Mouse (Mus musculus) CH12.LX (cell line): ENCODE data around the gene Gm20388. TPM values are rescaled to one million over a fixed set of nuclear protein-coding genes. Genes with fewer than 3 reads are reported as not detected.

Source experiments
- DNase-seq: peaks from one replicate; pipeline ENCODE4 v3.0.0-alpha.2; 2013; ENCODE audit errors: extremely low read depth
- H3K27ac ChIP-seq: 2 replicates; pipeline ENCODE4 v1.5.1; 2012; ENCODE audit warnings: low read depth, mild to moderate bottlenecking, control low read depth, moderate library complexity; ENCODE audit not compliant: insufficient read depth
- H3K27me3 ChIP-seq: replicated peaks from 2 replicates; pipeline ENCODE3; 2012; ENCODE audit warnings: inconsistent platforms
- H3K36me3 ChIP-seq, 2 experiments: replicated peaks in 1 of 2; 2 replicates each; pipeline versions ENCODE3 to v1.6.1; 2012; ENCODE audit warnings: inconsistent platforms in 1 of 2, low read length in 1 of 2, mild to moderate bottlenecking in 1 of 2, mixed read lengths in 1 of 2, moderate library complexity in 1 of 2; ENCODE audit not compliant: control insufficient read depth in 1 of 2, insufficient read depth in 1 of 2
- H3K4me1 ChIP-seq, 2 experiments: 2 replicates each; pipeline ENCODE4 v1.6.1; 2012; ENCODE audit warnings: inconsistent platforms in 1 of 2, moderate library complexity in 1 of 2; ENCODE audit not compliant: insufficient read depth in 2 of 2, control insufficient read depth in 1 of 2
- H3K4me2 ChIP-seq: 2 replicates; pipeline ENCODE4 v1.6.1; 2012; ENCODE audit warnings: low read depth, mild to moderate bottlenecking, control low read depth; ENCODE audit not compliant: poor library complexity, insufficient read depth, severe bottlenecking
- H3K4me3 ChIP-seq, 3 experiments: fragments of 150-350 bp in 1 of 3; sonication (generic) in 1 of 3; replicated peaks in 1 of 3; 2 replicates each; pipeline versions ENCODE3 to v1.5.1; 2011 to 2012; ENCODE audit warnings: low read depth in 2 of 3, low read length in 2 of 3, mild to moderate bottlenecking in 2 of 3, moderate library complexity in 2 of 3, control low read depth in 1 of 3, improper control_type of control experiment in 1 of 3, inconsistent platforms in 1 of 3, mixed read lengths in 1 of 3; ENCODE audit not compliant: poor library complexity in 1 of 3
- H3K79me2 ChIP-seq: replicated peaks from 2 replicates; pipeline ENCODE4 v1.6.1; 2012; ENCODE audit warnings: mild to moderate bottlenecking, moderate library complexity; ENCODE audit not compliant: control insufficient read depth, poor library complexity, insufficient read depth, severe bottlenecking; ENCODE audit errors: extremely low read depth
- H3K9ac ChIP-seq: 2 replicates; pipeline ENCODE4 v1.6.1; 2012; ENCODE audit warnings: low read depth, mild to moderate bottlenecking, control low read depth, moderate library complexity; ENCODE audit not compliant: insufficient read depth
- H3K9me3 ChIP-seq: replicated peaks from 2 replicates; pipeline ENCODE3; 2012; ENCODE audit warnings: low read length, inconsistent platforms, mixed read lengths
- BHLHE40 ChIP-seq: IDR thresholded peaks from 2 replicates; pipeline ENCODE4 v1.6.1; 2011; ENCODE audit warnings: mild to moderate bottlenecking, low read depth, low read length, improper control_type of control experiment
- CHD1 ChIP-seq: IDR thresholded peaks from 2 replicates; pipeline ENCODE4 v1.6.1; 2012; ENCODE audit warnings: low read depth, low read length, improper control_type of control experiment, inconsistent platforms
- CHD2 ChIP-seq: IDR thresholded peaks from 2 replicates; pipeline ENCODE4 v1.6.1; 2011; ENCODE audit warnings: low read length, improper control_type of control experiment
- ELF1 ChIP-seq: IDR thresholded peaks from 2 replicates; pipeline ENCODE4 v1.6.1; 2014; ENCODE audit warnings: low read depth, mild to moderate bottlenecking, inconsistent platforms, low read length, improper control_type of control experiment
- EP300 ChIP-seq: IDR thresholded peaks from 2 replicates; pipeline ENCODE4 v1.6.1; 2011; ENCODE audit warnings: low read length, improper control_type of control experiment
- JUN ChIP-seq: IDR thresholded peaks from 2 replicates; pipeline ENCODE4 v1.6.1; 2011; ENCODE audit warnings: low read depth, mild to moderate bottlenecking, low read length, improper control_type of control experiment, moderate library complexity; ENCODE audit not compliant: insufficient read depth
- KAT2A ChIP-seq: IDR thresholded peaks from 2 replicates; pipeline ENCODE4 v1.6.1; 2012; ENCODE audit warnings: low read length, improper control_type of control experiment, inconsistent platforms; ENCODE audit not compliant: insufficient replicate concordance
- MAFK ChIP-seq: IDR thresholded peaks from 2 replicates; pipeline ENCODE4 v1.6.1; 2011; ENCODE audit warnings: low read length, improper control_type of control experiment; ENCODE audit not compliant: insufficient replicate concordance
- MAX ChIP-seq: IDR thresholded peaks from 2 replicates; pipeline ENCODE4 v1.6.1; 2011; ENCODE audit warnings: low read length, improper control_type of control experiment
- MAZ ChIP-seq: IDR thresholded peaks from 2 replicates; pipeline ENCODE4 v1.6.1; 2012; ENCODE audit warnings: low read depth, mild to moderate bottlenecking, inconsistent platforms, low read length, improper control_type of control experiment, moderate library complexity
- MYC ChIP-seq: IDR thresholded peaks from 2 replicates; pipeline ENCODE4 v1.6.1; 2011; ENCODE audit warnings: low read depth, mild to moderate bottlenecking, improper control_type of control experiment, low read length
- NRF1 ChIP-seq: IDR thresholded peaks from 2 replicates; pipeline ENCODE4 v1.6.1; 2014; ENCODE audit warnings: low read depth, mild to moderate bottlenecking, inconsistent platforms, low read length, improper control_type of control experiment, moderate library complexity
- POLR2A ChIP-seq: IDR thresholded peaks from 2 replicates; pipeline ENCODE4 v1.6.1; 2011; ENCODE audit warnings: low read depth, mild to moderate bottlenecking, improper control_type of control experiment, low read length
- POLR2AphosphoS2 ChIP-seq: IDR thresholded peaks from 2 replicates; pipeline ENCODE4 v1.6.1; 2011; ENCODE audit warnings: low read depth, low read length, improper control_type of control experiment
- RAD21 ChIP-seq: IDR thresholded peaks from 2 replicates; pipeline ENCODE4 v1.6.1; 2011; ENCODE audit warnings: low read depth, mild to moderate bottlenecking, low read length, improper control_type of control experiment, moderate library complexity
- RCOR1 ChIP-seq: conservative IDR thresholded peaks from 2 replicates; pipeline ENCODE4 v1.6.1; 2012; ENCODE audit warnings: low read depth, mild to moderate bottlenecking, inconsistent platforms, low read length, improper control_type of control experiment
- SIN3A ChIP-seq: IDR thresholded peaks from 2 replicates; pipeline ENCODE4 v1.6.1; 2012; ENCODE audit warnings: low read length, improper control_type of control experiment, inconsistent platforms
- SMC3 ChIP-seq: IDR thresholded peaks from 2 replicates; pipeline ENCODE4 v1.6.1; 2011; ENCODE audit warnings: low read depth, low read length, improper control_type of control experiment
- TBP ChIP-seq: conservative IDR thresholded peaks from 2 replicates; pipeline ENCODE4 v1.6.1; 2011; ENCODE audit warnings: low read depth, low read length, improper control_type of control experiment
- TCF12 ChIP-seq: IDR thresholded peaks from 2 replicates; pipeline ENCODE4 v1.6.1; 2014; ENCODE audit warnings: low read depth, mild to moderate bottlenecking, inconsistent platforms, low read length, improper control_type of control experiment
- UBTF ChIP-seq: IDR thresholded peaks from 2 replicates; pipeline ENCODE4 v1.6.1; 2012; ENCODE audit warnings: low read depth, mild to moderate bottlenecking, inconsistent platforms, low read length, improper control_type of control experiment, moderate library complexity
- USF1 ChIP-seq: IDR thresholded peaks from 2 replicates; pipeline ENCODE4 v1.6.1; 2014; ENCODE audit warnings: low read depth, mild to moderate bottlenecking, inconsistent platforms, low read length, improper control_type of control experiment
- USF2 ChIP-seq: conservative IDR thresholded peaks from 2 replicates; pipeline ENCODE4 v1.6.1; 2011; ENCODE audit warnings: low read depth, low read length, improper control_type of control experiment
- ZC3H11A ChIP-seq: IDR thresholded peaks from 2 replicates; pipeline ENCODE4 v1.6.1; 2012; ENCODE audit warnings: low read depth, mild to moderate bottlenecking, inconsistent platforms, low read length, improper control_type of control experiment
- ZNF384 ChIP-seq: IDR thresholded peaks from 2 replicates; pipeline ENCODE4 v1.6.1; 2012; ENCODE audit warnings: low read depth, low read length, improper control_type of control experiment, inconsistent platforms
- dilution Hi-C: fragments of 300-500 bp; cut with MboI; formaldehyde crosslinking; loops from 2 replicates; pipeline ENCODE4 v1.14.3; 2020; ENCODE audit warnings: low sequenced_read_pairs; ENCODE audit not compliant: extremely low pct_unique_long_range_greater_than_20kb, extremely low pct_ligation_motif_present
- in situ Hi-C: fragments of 300-500 bp; cut with MboI; formaldehyde crosslinking; loops from 3 replicates; pipeline ENCODE4 v1.14.3; 2019; ENCODE audit warnings: low sequenced_read_pairs, low pct_ligation_motif_present, low pct_unique_long_range_greater_than_20kb, mixed read lengths
- polyA plus RNA-seq: library from polyadenylated mRNA; unstranded; fragments of >175 nt; gene quantifications from 2 replicates; pipeline ENCODE4 v1.2.1, GENCODE M21; 2012; ENCODE audit warnings: low read depth; ENCODE audit not compliant: insufficient read length
- total RNA-seq, 2 experiments: library from RNA; depleted of rRNA; stranded (reverse); fragments of 300-350 nt in 1 of 2; fragments of >200 nt in 1 of 2; gene quantifications; 2 replicates each; pipeline ENCODE4 v1.2.3; 2012 to 2014

Gm20388 gene
- total and polyA plus RNA-seq, 3 experiments = 14.8 to 26.3 (median 22.2) TPM

- H3K27me3 ChIP-seq = peaks cover 53% of the 10 kb centered on the region
- no peaks in the 10 kb centered on the region for H3K36me3 ChIP-seq
- in situ Hi-C loops = no loop called here
- peaks cover 9% of the 10 kb centered on the region for H3K9me3 ChIP-seq
- H3K9ac ChIP-seq = no peak overlapping the region
- dilution Hi-C loops = no loop called here
- 0 out of 4 replicates have a peak, but pooled peaks cover 0 to 4% of the 10 kb centered on the region in 2 experiments for H3K4me1 ChIP-seq
- H3K27ac ChIP-seq = no peak overlapping the region
- no peaks in the 10 kb centered on the region for H3K79me2 ChIP-seq
- no peak overlapping the region for H3K4me3 ChIP-seq
- no peak overlapping the region for H3K4me2 ChIP-seq
- TF ChIP-seq RAD21 = no peak
- no peak for TF ChIP-seq USF1
- no peak for TF ChIP-seq ELF1
- TF ChIP-seq CHD1 = no peak
- TF ChIP-seq SIN3A = no peak
- no peak for TF ChIP-seq SMC3
- TF ChIP-seq RCOR1 = no peak
- no peak for TF ChIP-seq MAX
- no peak for TF ChIP-seq MAZ
- TF ChIP-seq UBTF = no peak
- no peak for TF ChIP-seq ZC3H11A
- TF ChIP-seq POLR2AphosphoS2 = no peak
- TF ChIP-seq POLR2A = no peak
- TF ChIP-seq JUN = no peak
- TF ChIP-seq CHD2 = no peak
- no peak for TF ChIP-seq MAFK
- no peak for DNase-seq
Observed at GRCm38 (mm10) chr8:121418081-121418480, 1507.4 kb downstream of the Gm20388 start.

DNA sequence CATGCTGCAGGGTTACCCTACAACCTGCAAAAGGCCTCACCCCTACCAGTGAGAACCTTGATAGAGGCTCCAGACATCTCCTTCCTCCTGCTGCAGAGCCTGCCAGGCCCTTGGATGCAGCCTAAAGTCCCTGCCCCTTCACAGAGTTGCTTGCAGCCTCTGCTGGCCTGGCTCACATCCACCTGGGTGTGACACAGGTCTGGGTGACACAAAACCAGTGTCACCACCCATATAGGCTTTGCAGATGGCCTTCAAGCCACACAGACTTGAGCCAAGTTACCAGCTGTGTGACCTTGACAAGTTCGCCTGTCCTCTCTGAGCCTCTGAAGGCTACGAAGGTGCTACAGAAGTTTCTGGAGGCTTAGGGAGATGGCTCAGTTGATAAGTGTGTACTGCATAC, 1508.9 kb downstream of the Gm20388 start:
- no peak for DNase-seq
- Histone ChIP-seq H3K4me1 (0 out of 4 replicates have a peak, but pooled peaks cover 0 to 4% of the 10 kb centered on the region in 2 experiments), H3K4me2 (no peak overlapping the region), H3K9ac (no peak overlapping the region), H3K36me3 (no peaks in the 10 kb centered on the region), H3K27me3 (peaks cover 53% of the 10 kb centered on the region), H3K27ac (no peak overlapping the region), H3K4me3 (no peak overlapping the region), H3K79me2 (no peaks in the 10 kb centered on the region), H3K9me3 (peaks cover under 1% of the 10 kb centered on the region)
- TF ChIP-seq BHLHE40 (no peak), RAD21 (no peak), TCF12 (no peak), ZNF384 (no peak), ELF1 (no peak), SIN3A (no peak), NRF1 (no peak), TBP (no peak), MAX (no peak), MYC (no peak), EP300 (no peak), MAZ (no peak), JUN (no peak), USF2 (no peak), KAT2A (no peak)
- in situ Hi-C loops = no loop called here
- dilution Hi-C loops = no loop called here
